Mouse (Mus musculus) c-Kit-positive CD71-positive TER-119-positive erythroid progenitor cells, embryonic 14.5 days (primary cell): ENCODE data around the gene Sprr2a1.
"Not testable (repeated sequence)": the region's sequence is repeated elsewhere in the genome, so short reads cannot be mapped to it uniquely, and the experiment has no call there.

Source experiments
- DNase-seq: peaks from one replicate; pipeline ENCODE4 v3.0.0-alpha.2; 2013; ENCODE audit warnings: low spot score

Sprr2a1 gene

GRCm38 (mm10) chr3:92215569-92215968, at the start of gene Sprr2a1, which contains the start of gene Sprr2a2:
Gene Sprr2a1, plus strand, starts transcription at chr3:92215799.
Gene Sprr2a2, plus strand, starts transcription at chr3:92215920.
- DNase-seq = not testable (repeated sequence)

- no peak for DNase-seq
Observed at GRCm38 (mm10) chr3:92169847-92170246, 45.8 kb upstream of the Sprr2a1 start.

- no peak for DNase-seq
Observed at GRCm38 (mm10) chr3:92176880-92177279, 38.7 kb upstream of the Sprr2a1 start.

- DNase-seq = no peak
Observed at GRCm38 (mm10) chr3:92195512-92196200, 19.9 kb upstream of the Sprr2a1 start.

GRCm38 (mm10) chr3:92211133-92211925, 4.3 kb upstream of the Sprr2a1 start:
- DNase-seq = not testable (repeated sequence)

GRCm38 (mm10) chr3:92212059-92212458, 3.5 kb upstream of the Sprr2a1 start:
- DNase-seq = not testable (repeated sequence)

GRCm38 (mm10) chr3:92213651-92214050, 1.9 kb upstream of the Sprr2a1 start:
- DNase-seq = not testable (repeated sequence)

GRCm38 (mm10) chr3:92219031-92219430, 3.4 kb downstream of the Sprr2a1 start:
- not testable (repeated sequence) for DNase-seq

GRCm38 (mm10) chr3:92223708-92224107, 8.1 kb downstream of the Sprr2a1 start:
- DNase-seq = not testable (repeated sequence)

- DNase-seq = not testable (repeated sequence)
Observed at GRCm38 (mm10) chr3:92227410-92227809, 11.8 kb downstream of the Sprr2a1 start.

- not testable (repeated sequence) for DNase-seq
Observed at GRCm38 (mm10) chr3:92236463-92237189, 21.0 kb downstream of the Sprr2a1 start.

GRCm38 (mm10) chr3:92238736-92239135, 23.1 kb downstream of the Sprr2a1 start:
- DNase-seq = not testable (repeated sequence)

- not testable (repeated sequence) for DNase-seq
Observed at GRCm38 (mm10) chr3:92239197-92239596, 23.6 kb downstream of the Sprr2a1 start.

- not testable (repeated sequence) for DNase-seq
Observed at GRCm38 (mm10) chr3:92244833-92245232, 29.2 kb downstream of the Sprr2a1 start.

GRCm38 (mm10) chr3:92246245-92246644, 30.6 kb downstream of the Sprr2a1 start:
- not testable (repeated sequence) for DNase-seq

- not testable (repeated sequence) for DNase-seq
Observed at GRCm38 (mm10) chr3:92248494-92248893, 32.9 kb downstream of the Sprr2a1 start.

GRCm38 (mm10) chr3:92250450-92250849, 34.9 kb downstream of the Sprr2a1 start:
- not testable (repeated sequence) for DNase-seq

- not testable (repeated sequence) for DNase-seq
Observed at GRCm38 (mm10) chr3:92253860-92254259, 38.3 kb downstream of the Sprr2a1 start.

GRCm38 (mm10) chr3:92258526-92258925, 42.9 kb downstream of the Sprr2a1 start:
- DNase-seq = not testable (repeated sequence)

- not testable (repeated sequence) for DNase-seq
Observed at GRCm38 (mm10) chr3:92263462-92263861, 47.9 kb downstream of the Sprr2a1 start.
